Mouse (Mus musculus): Measurements from ENCODE around the gene Mamdc2.

DNA sequence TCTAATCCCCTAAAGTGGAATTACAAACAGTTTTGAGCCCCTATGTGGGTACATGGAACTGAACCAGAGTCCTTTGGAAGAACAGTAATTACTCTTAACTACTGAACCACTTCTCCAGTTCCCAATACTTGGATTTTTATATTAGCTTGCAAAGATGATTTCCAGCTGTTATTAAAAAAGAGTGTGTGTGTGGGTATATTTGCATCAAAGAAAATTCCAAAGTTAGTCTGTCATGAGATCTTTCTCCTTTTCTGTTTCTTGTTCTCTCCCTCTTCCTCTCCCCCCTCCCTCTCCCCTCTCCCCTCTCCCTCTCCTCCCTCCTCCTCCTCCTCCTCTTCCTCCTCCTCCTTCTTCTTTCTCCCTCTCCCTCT lies 31.3 kb upstream of the Mamdc2 start:
- TF ChIP-seq CTCF (IDR thresholded peaks at IDR 0.05; ENCODE audit: low read depth, low read length) (no peak), POLR2A (IDR thresholded peaks at IDR 0.05; ENCODE audit: extremely low read depth, insufficient read depth, low read length) (no peak)
